Comparison of ENCODE assay signal across 8 mouse cellular contexts in genomic region chr14:79486617-79486992, GRCm38 (mm10). TPM values are rescaled to one million over a fixed set of nuclear protein-coding genes. Genes with fewer than 3 reads are reported as not detected.
A peak's percentile ranks its signal among the peaks of the same experiment; 100 is the strongest.
DNase-seq lines count a peak whose midpoint lies in the region; ATAC-seq and TF ChIP-seq lines count a peak whose summit lies in the region.

No protein-coding gene starts in this region.

- peaks cover 6% of the 10 kb centered on the region; the same call in 1 of the 2 replicates for H3K36me3 ChIP-seq in heart, adult 2 months (ENCODE audit: control insufficient read depth, insufficient read depth, low read length)
- H3K36me3 ChIP-seq in heart, embryonic 14.5 days (ENCODE audit: control insufficient read depth, insufficient read depth, low read length) = no peaks in the 10 kb centered on the region
- peaks cover 5% of the 10 kb centered on the region; the same call in 1 of the 2 replicates for H3K36me3 ChIP-seq in liver, embryonic 13.5 days

- intact Hi-C loops in heart, adult 2 months (cut with DNase I) = loop anchor here (1.0 kb wide), 1 partner anchor 18 kb away; no protein-coding TSS in a partner anchor

- H3K27ac ChIP-seq in heart, adult 2 months = peak overlapping the region; percentile 89
- H3K27ac ChIP-seq in heart, embryonic 14.5 days (replicated peaks in 1 of 2; ENCODE audit: control insufficient read depth in 1 of 2, insufficient read depth in 1 of 2, low read depth in 2 of 2, low read length in 2 of 2) = peak overlapping the region; percentile 34 to 56; a peak in 2 of 4 replicates
- peak overlapping the region; percentile 82 for H3K27ac ChIP-seq in liver, embryonic 13.5 days

- no peak for TF ChIP-seq POLR2A in heart, adult 2 months (IDR thresholded peaks at IDR 0.05; ENCODE audit: insufficient read depth, low read depth, low read length)

- no peaks in the 10 kb centered on the region for H3K9me3 ChIP-seq in heart, embryonic 14.5 days (ENCODE audit: control insufficient read depth, low read length)
- no peaks in the 10 kb centered on the region for H3K9me3 ChIP-seq in liver, embryonic 13.5 days (replicated peaks)

- DNase-seq in heart, adult 2 months = peak in 1 of 2 experiments; percentile 39
- DNase-seq in heart, adult 9 months (ENCODE audit: low spot score in 2 of 2) = no peak
- DNase-seq in brain, adult 2 months (ENCODE audit: low read depth, low spot score) = peak; percentile 21
- DNase-seq in liver, embryonic 13.5 days = peak; percentile 30
- DNase-seq in urinary bladder, adult 2 months (ENCODE audit: low spot score) = no peak
- no peak for DNase-seq in B cell, adult 2 months

- TF ChIP-seq EP300 in heart, adult 2 months (IDR thresholded peaks at IDR 0.05; ENCODE audit: insufficient read depth, low read depth, low read length) = no peak

- peaks cover 9% of the 10 kb centered on the region for H3K79me2 ChIP-seq in heart, adult 2 months (replicated peaks; ENCODE audit: control insufficient read depth, insufficient read depth, low read length)

- no peaks in the 10 kb centered on the region for H3K27me3 ChIP-seq in heart, adult 2 months (ENCODE audit: control insufficient read depth, insufficient read depth, low read length)
- no peaks in the 10 kb centered on the region for H3K27me3 ChIP-seq in heart, embryonic 14.5 days (ENCODE audit: control insufficient read depth, insufficient read depth, low read length)
- no peaks in the 10 kb centered on the region for H3K27me3 ChIP-seq in liver, embryonic 13.5 days

- H3K4me2 ChIP-seq in heart, embryonic 14.5 days (ENCODE audit: low read length) = peak overlapping the region; percentile 87
- H3K4me2 ChIP-seq in liver, embryonic 13.5 days = peak overlapping the region; percentile 73

- WGBS in heart, adult 2 months = 12% methylated on average over 8 of the region's 8 CpGs
- 5% methylated on average over 8 of the region's 8 CpGs for WGBS in heart, embryonic 14.5 days
- WGBS in liver, embryonic 13.5 days (ENCODE audit: insufficient replicate concordance) = 9% methylated on average over 8 of the region's 8 CpGs

- peak overlapping the region; percentile 62 for H3K9ac ChIP-seq in heart, adult 2 months (ENCODE audit: low read depth, low read length)
- peak overlapping the region; percentile 58 for H3K9ac ChIP-seq in heart, embryonic 14.5 days (ENCODE audit: low read length)
- peak overlapping the region; percentile 74 for H3K9ac ChIP-seq in liver, embryonic 13.5 days

- peaks cover 27% of the 10 kb centered on the region for H3K4me1 ChIP-seq in heart, adult 2 months (ENCODE audit: control insufficient read depth, insufficient read depth, low read length)
- H3K4me1 ChIP-seq in heart, embryonic 14.5 days (ENCODE audit: control insufficient read depth in 2 of 2, insufficient read depth in 2 of 2, low read length in 2 of 2) = peaks cover 21 to 32% of the 10 kb centered on the region in 2 experiments
- peaks cover 68% of the 10 kb centered on the region for H3K4me1 ChIP-seq in liver, embryonic 13.5 days (replicated peaks)

- peak overlapping the region; percentile 50 for H3K4me3 ChIP-seq in heart, adult 2 months
- peak overlapping the region; percentile 45 to 54 for H3K4me3 ChIP-seq in heart, embryonic 14.5 days (ENCODE audit: control insufficient read depth in 1 of 2, insufficient read depth in 1 of 2, low read depth in 1 of 2, low read length in 2 of 2)
- peak overlapping the region; percentile 55 for H3K4me3 ChIP-seq in liver, embryonic 13.5 days (replicated peaks)

- no peak for ATAC-seq in heart, embryonic 14.5 days (ENCODE audit: insufficient number of reproducible peaks, insufficient read depth, low FRiP score, low read depth)
- peak; percentile 24 for ATAC-seq in liver, embryonic 13.5 days (ENCODE audit: low read depth)
- ATAC-seq in activated CD4-positive, CD25-positive, alpha-beta regulatory T cell, adult 4 months = no peak

- no peak for TF ChIP-seq CTCF in heart, adult 2 months (IDR thresholded peaks at IDR 0.05)

RNA-seq across cellular contexts. Expression of gene Wbp4, which starts 5.3 kb away (rescaled TPM):
- total RNA-seq in heart, adult 2 months (2021) = 10 to 100 TPM; 22.0 to 22.7 TPM
- 3.7 and 7.0 TPM in 2 replicates for polyA plus RNA-seq in heart, adult 2 months (2012; rRNA removed)
- polyA plus RNA-seq in heart, embryonic 14.5 days (2014; fragmentation: Nextera tagmentation; extraction: Ambion mirVana) = 27.0 and 29.2 TPM in 2 replicates
- polyA plus RNA-seq in liver, embryonic 13.5 days (2015; fragmentation: Nextera tagmentation; extraction: Ambion mirVana) = 17.6 and 20.6 TPM in 2 replicates
- 17.8 and 18.7 TPM in 2 replicates for polyA plus RNA-seq in urinary bladder, adult 2 months (2012; rRNA removed)
- 10 to 100 TPM; 25.7 to 32.5 TPM for polyA plus RNA-seq in activated CD4-positive, CD25-positive, alpha-beta regulatory T cell, adult 4 months (2017; shearing (Covaris generic))

RNA-seq across cellular contexts. Expression of gene Elf1, which starts 5.6 kb away (rescaled TPM):
- total RNA-seq in heart, adult 2 months (2021) = 10 to 100 TPM; 13.3 to 13.7 TPM
- polyA plus RNA-seq in heart, adult 2 months (2012; rRNA removed) = 6.6 and 11.3 TPM in 2 replicates
- polyA plus RNA-seq in heart, embryonic 14.5 days (2014; fragmentation: Nextera tagmentation; extraction: Ambion mirVana) = 11.0 and 12.0 TPM in 2 replicates
- polyA plus RNA-seq in liver, embryonic 13.5 days (2015; fragmentation: Nextera tagmentation; extraction: Ambion mirVana) = 11.9 and 13.8 TPM in 2 replicates
- 40.7 and 41.9 TPM in 2 replicates for polyA plus RNA-seq in urinary bladder, adult 2 months (2012; rRNA removed)
- polyA plus RNA-seq in activated CD4-positive, CD25-positive, alpha-beta regulatory T cell, adult 4 months (2017; shearing (Covaris generic)) = 100 to 1,000 TPM; 122 to 145 TPM

RNA-seq across cellular contexts. Expression of gene Kbtbd6, which starts 35.0 kb away (rescaled TPM):
- under 1 TPM; 0.10 to 0.14 TPM for total RNA-seq in heart, adult 2 months (2021)
- 0.08 and 0.20 TPM in 2 replicates for polyA plus RNA-seq in heart, adult 2 months (2012; rRNA removed)
- polyA plus RNA-seq in heart, embryonic 14.5 days (2014; fragmentation: Nextera tagmentation; extraction: Ambion mirVana) = 1.4 and 1.7 TPM in 2 replicates
- polyA plus RNA-seq in liver, embryonic 13.5 days (2015; fragmentation: Nextera tagmentation; extraction: Ambion mirVana) = 2.6 and 3.0 TPM in 2 replicates
- polyA plus RNA-seq in urinary bladder, adult 2 months (2012; rRNA removed) = 0.15 and 0.16 TPM in 2 replicates
- polyA plus RNA-seq in activated CD4-positive, CD25-positive, alpha-beta regulatory T cell, adult 4 months (2017; shearing (Covaris generic)) = under 1 TPM; 0.25 to 0.61 TPM

Comparison
In these comparisons a context has a peak if more than half of its experiments do, and no peak if none do; other contexts are left out.
1. DNase-seq: peak in brain, adult 2 months (single experiment) and liver, embryonic 13.5 days (single experiment); none in heart, adult 9 months (0 of 2), urinary bladder, adult 2 months (single experiment) and B cell, adult 2 months (0 of 2).
2. Peak in every context shown above with its lines, with median percentiles within 50 percentile points of each other: H3K27ac ChIP-seq, H3K4me3 ChIP-seq and H3K9ac ChIP-seq.